Mouse (Mus musculus) ES-E14 (cell line): ENCODE measurements around the gene 2410137M14Rik.

Experiments used
- CHD2 ChIP-seq: IDR thresholded peaks from 2 replicates; pipeline ENCODE4 v1.6.1; 2014; ENCODE audit warnings: mild to moderate bottlenecking, low read depth, low read length, inconsistent platforms
- HCFC1 ChIP-seq: IDR thresholded peaks from 2 replicates; pipeline ENCODE4 v1.6.1; 2012; ENCODE audit warnings: low read length, inconsistent platforms, borderline replicate concordance; ENCODE audit not compliant: insufficient read depth
- MAFK ChIP-seq: IDR thresholded peaks from 2 replicates; pipeline ENCODE4 v1.6.1; 2014; ENCODE audit warnings: mild to moderate bottlenecking, low read depth, low read length, inconsistent platforms; ENCODE audit not compliant: insufficient read depth
- ZC3H11A ChIP-seq: IDR thresholded peaks from 2 replicates; pipeline ENCODE4 v1.6.1; 2012; ENCODE audit warnings: low read depth, mild to moderate bottlenecking, inconsistent platforms, low read length, borderline replicate concordance

GRCm38 (mm10) chr17:36942391-36942790, 38.6 kb downstream of the 2410137M14Rik start:
- TF ChIP-seq CHD2 = no peak
- TF ChIP-seq ZC3H11A = no peak
- TF ChIP-seq HCFC1 = no peak
- no peak for TF ChIP-seq MAFK
